Mouse (Mus musculus) erythroblast, embryonic 14.5 days (primary cell): ENCODE measurements around the gene Tmem198b.

Source experiments
- GATA1 ChIP-seq: IDR thresholded peaks from 2 replicates; pipeline ENCODE4 v1.6.1; 2012; ENCODE audit warnings: low read length, inconsistent platforms, mixed read lengths
- TAL1 ChIP-seq: IDR thresholded peaks from 3 replicates; pipeline ENCODE4 v1.6.1; 2012; ENCODE audit warnings: low read length, inconsistent platforms, mixed read lengths

DNA sequence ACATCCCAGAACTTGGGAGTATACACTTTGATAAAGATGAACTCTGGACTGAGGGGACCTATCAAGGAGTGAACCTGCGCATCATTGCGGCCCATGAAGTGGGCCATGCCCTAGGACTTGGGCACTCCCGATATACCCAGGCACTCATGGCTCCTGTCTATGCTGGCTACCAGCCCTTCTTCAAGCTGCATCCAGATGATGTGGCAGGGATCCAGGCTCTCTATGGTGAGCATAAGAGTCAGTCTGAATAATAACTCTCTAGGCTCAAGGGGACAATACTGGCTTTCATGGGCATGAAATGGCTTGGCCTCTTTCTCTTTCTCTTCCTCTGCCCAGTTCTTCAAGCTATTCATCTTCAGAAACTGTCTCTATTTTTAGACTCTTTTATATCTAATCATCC, 8.6 kb downstream of the Tmem198b start:
- TF ChIP-seq GATA1 (no peak), TAL1 (no peak)
